ENCODE assay signal across 9 mouse cellular contexts in the genomic region with DNA sequence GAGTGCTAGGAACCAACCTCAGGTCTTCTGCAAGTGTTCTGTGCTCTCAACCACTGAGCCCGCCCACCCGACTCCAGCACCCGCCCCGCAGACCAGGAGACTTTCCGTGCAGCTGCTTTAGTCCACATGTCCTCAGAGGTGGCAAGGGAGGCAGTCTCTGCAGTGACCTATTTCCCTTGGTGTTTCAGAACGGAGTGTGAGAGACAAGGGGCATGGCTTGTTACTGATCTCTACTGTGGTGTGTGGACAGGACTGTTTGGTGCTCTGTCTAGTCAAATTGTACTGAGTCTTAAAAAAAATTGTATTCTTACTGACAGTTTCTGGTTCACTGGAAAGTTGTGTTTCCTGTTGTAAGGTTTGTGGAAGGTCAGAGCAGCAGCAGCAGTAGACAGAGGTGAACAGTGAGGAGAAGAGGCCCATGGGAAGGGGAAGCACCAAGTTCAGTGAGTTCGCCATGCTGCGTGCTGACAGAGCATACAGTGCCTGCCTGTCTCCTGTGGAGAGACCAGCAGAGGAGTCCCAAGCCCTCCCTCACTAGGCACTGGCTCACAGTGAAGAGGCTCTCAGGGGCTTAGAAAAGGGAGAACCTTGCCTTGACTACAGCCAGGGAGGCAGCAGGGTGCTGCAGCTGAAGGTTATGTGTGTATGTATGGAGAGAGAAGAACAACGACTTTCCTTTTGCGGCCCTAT. TPM values are rescaled to one million over a fixed set of nuclear protein-coding genes. Genes with fewer than 3 reads are reported as not detected.
DNase-seq lines count a peak whose midpoint lies in the region; ATAC-seq lines count a peak whose summit lies in the region.
"Had no signal": no experiment of that assay in that cellular context is flagged by ENCODE, and none has a peak within 500 bp of the region (broad histone marks: within the 10 kb centered on the region; RNA-seq: fewer than 3 reads in every experiment).

No protein-coding gene starts in this region.

- no peaks in the 10 kb centered on the region for H3K27me3 ChIP-seq in kidney, embryonic 14.5 days (ENCODE audit: control insufficient read depth, insufficient read depth, low read length)
- H3K27me3 ChIP-seq in limb, embryonic 10.5 days (ENCODE audit: low read depth, poor library complexity, severe bottlenecking) = no peaks in the 10 kb centered on the region
- H3K27me3 ChIP-seq: Patski had no signal

- H3K36me3 ChIP-seq in kidney, embryonic 14.5 days (ENCODE audit: control insufficient read depth, insufficient read depth, low read length) = no peaks in the 10 kb centered on the region
- H3K36me3 ChIP-seq in limb, embryonic 10.5 days = peaks cover 14% of the 10 kb centered on the region

- DNase-seq in kidney, postnatal 25 days = no peak
- peak; percentile 28 for DNase-seq in ZHBTc4 (ENCODE audit: low read depth, low spot score)
- DNase-seq in limb, embryonic 10.5 days (ENCODE audit: low spot score) = no peak
- DNase-seq in spleen, postnatal 10 days (ENCODE audit: low spot score in 2 of 2) = peak; percentile 33 to 46
- DNase-seq in cerebellum, adult 9-10 months = no peak
- DNase-seq in cerebellum, postnatal 4 days (ENCODE audit: low spot score in 2 of 2) = no peak
- no peak for DNase-seq in lung, postnatal 14 days

- H3K4me1 ChIP-seq in kidney, embryonic 14.5 days (ENCODE audit: control insufficient read depth, insufficient read depth, low read length) = peaks cover 16% of the 10 kb centered on the region
- H3K4me1 ChIP-seq in limb, embryonic 10.5 days = peaks cover 35% of the 10 kb centered on the region

- H3K9ac ChIP-seq in kidney, embryonic 14.5 days (ENCODE audit: low read depth, low read length) = no peak overlapping the region

- no peak overlapping the region for H3K4me2 ChIP-seq in kidney, embryonic 14.5 days (replicated peaks; ENCODE audit: low read depth, low read length)

- H3K9me3 ChIP-seq in kidney, embryonic 14.5 days (ENCODE audit: control insufficient read depth, low read length) = no peaks in the 10 kb centered on the region
- no peaks in the 10 kb centered on the region for H3K9me3 ChIP-seq in limb, embryonic 10.5 days (replicated peaks)

- 60% methylated on average over 10 of the region's 10 CpGs for WGBS in kidney, embryonic 14.5 days
- WGBS in limb, embryonic 10.5 days = 74% methylated on average over 10 of the region's 10 CpGs

- no peak overlapping the region for H3K4me3 ChIP-seq in kidney, embryonic 14.5 days (ENCODE audit: low read length)
- no peak overlapping the region for H3K4me3 ChIP-seq in limb, embryonic 10.5 days

- ATAC-seq in kidney, embryonic 14.5 days (ENCODE audit: low FRiP score, low TSS enrichment) = 0 out of 2 replicates have a peak, but pooled peaks have one; percentile 39
- ATAC-seq: Patski had no signal

- H3K27ac ChIP-seq in kidney, embryonic 14.5 days (ENCODE audit: low read depth, low read length) = no peak overlapping the region
- 0 out of 2 replicates have a peak overlapping the region, but pooled peaks have one; percentile 46 for H3K27ac ChIP-seq in limb, embryonic 10.5 days

RNA-seq across cellular contexts. Expression of gene Hivep1, which starts 44.1 kb away (rescaled TPM):
- 14.3 and 16.1 TPM in 2 replicates for polyA plus RNA-seq in kidney, embryonic 14.5 days (2014; fragmentation: Nextera tagmentation; extraction: Ambion mirVana)
- polyA plus RNA-seq in limb, embryonic 10.5 days (2016; fragmentation: Nextera tagmentation; extraction: Ambion mirVana) = 7.1 and 9.4 TPM in 2 replicates

Comparison
In these comparisons a context has a peak if more than half of its experiments do, and no peak if none do; other contexts are left out.
1. DNase-seq: peak in ZHBTc4 (single experiment) and spleen, postnatal 10 days (2 of 2); none in kidney, postnatal 25 days (0 of 2), limb, embryonic 10.5 days (single experiment), cerebellum, adult 9-10 months (single experiment), cerebellum, postnatal 4 days (0 of 2) and lung, postnatal 14 days (single experiment).